Mouse (Mus musculus): ENCODE measurements around the gene Rps5.

DNA sequence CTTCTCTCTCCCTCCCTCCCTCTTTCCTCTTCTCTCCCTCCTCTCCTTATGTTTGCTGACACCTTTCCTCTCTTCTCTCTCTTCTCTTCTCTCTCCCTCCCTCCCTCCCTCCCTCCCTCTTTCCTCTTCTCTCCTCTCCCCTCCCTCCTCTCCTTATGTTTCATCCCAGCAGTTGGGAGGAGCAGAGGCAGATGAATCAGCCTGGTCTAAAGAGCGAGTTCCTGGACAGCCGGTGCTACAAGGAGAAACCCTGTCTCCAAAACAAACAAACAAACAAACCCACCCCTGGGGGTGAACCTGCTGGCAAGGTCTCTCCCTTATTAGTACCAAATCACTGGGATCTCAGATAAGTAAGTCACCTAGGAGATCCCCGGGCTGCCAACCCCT, 779 bp upstream of the Rps5 start:
- TF ChIP-seq CTCF (IDR thresholded peaks at IDR 0.05): no peak
- no peak for TF ChIP-seq EP300 (IDR thresholded peaks at IDR 0.05)

All from lung, postnatal 0 days (tissue).